Mouse (Mus musculus) neural tube, embryonic 11.5 days (tissue): ENCODE results near the gene Cfap73. TPM values are rescaled to one million over a fixed set of nuclear protein-coding genes. Genes with fewer than 3 reads are reported as not detected.

Experiments
- ATAC-seq: fragments of 200-750 bp; cut with Nextera tagmentation; 2 replicates; pipeline ENCODE4 v1.8.0; 2017; ENCODE audit warnings: moderate number of reproducible peaks, mild to moderate bottlenecking, moderate TSS enrichment, moderate library complexity; ENCODE audit not compliant: insufficient read depth, low FRiP score, low TSS enrichment
- DNase-seq: peaks from one replicate; pipeline ENCODE4 v3.0.0-alpha.2; 2015; ENCODE audit warnings: low spot score
- H3K27ac ChIP-seq: fragments of 300-500 bp; sonication (generic); 2 replicates; pipeline ENCODE4 v1.5.1; 2014; ENCODE audit warnings: low read depth, mild to moderate bottlenecking, low read length
- H3K27me3 ChIP-seq: fragments of 300-500 bp; sonication (generic); 2 replicates; pipeline ENCODE4 v1.6.1; 2014; ENCODE audit warnings: mild to moderate bottlenecking, low read length, mixed read lengths; ENCODE audit not compliant: control insufficient read depth, insufficient read depth
- H3K36me3 ChIP-seq: fragments of 300-500 bp; sonication (generic); 2 replicates; pipeline ENCODE4 v1.6.1; 2014; ENCODE audit warnings: mild to moderate bottlenecking, low read length, moderate library complexity, mixed read lengths; ENCODE audit not compliant: control insufficient read depth, insufficient read depth
- H3K4me1 ChIP-seq: fragments of 300-500 bp; sonication (generic); 2 replicates; pipeline ENCODE4 v1.6.1; 2014; ENCODE audit warnings: low read length, mixed read lengths; ENCODE audit not compliant: control insufficient read depth, insufficient read depth
- H3K4me2 ChIP-seq: fragments of 300-500 bp; sonication (generic); 2 replicates; pipeline ENCODE4 v1.6.1; 2014; ENCODE audit warnings: low read depth, mild to moderate bottlenecking, moderate library complexity
- H3K4me3 ChIP-seq: fragments of 300-500 bp; sonication (generic); 2 replicates; pipeline ENCODE4 v1.5.1; 2014; ENCODE audit warnings: low read depth, low read length
- H3K9ac ChIP-seq: fragments of 300-500 bp; sonication (generic); 2 replicates; pipeline ENCODE4 v1.6.1; 2014; ENCODE audit warnings: mild to moderate bottlenecking, low read length
- H3K9me3 ChIP-seq: fragments of 300-500 bp; sonication (generic); 2 replicates; pipeline ENCODE4 v1.6.1; 2016; ENCODE audit warnings: low read length; ENCODE audit not compliant: control insufficient read depth
- WGBS: fragments of 180-500 bp; shearing (Covaris S2); extraction: QIAGEN DNeasy Blood & Tissue Kit; methylation state at CpG from one replicate; pipeline ENCODE4 v1.1.7; 2014; 5-methylcytosine and 5-hydroxymethylcytosine counted together
- polyA plus RNA-seq: library from polyadenylated mRNA; unstranded; fragments of >200 nt; fragmentation: Nextera tagmentation; extraction: Ambion mirVana; gene quantifications from 2 replicates; pipeline ENCODE4 v1.2.1, GENCODE M21; 2014

Gene Cfap73
- polyA plus RNA-seq, 1 experiment from 2014 or later = not detected

GRCm38 (mm10) chr5:120649374-120649933, 15.4 kb upstream of the Cfap73 start:
- 3% methylated on average over 21 of the region's 21 CpGs for WGBS
- Histone ChIP-seq H3K4me3 (no peak overlapping the region), H3K27me3 (peaks cover 34% of the 10 kb centered on the region), H3K36me3 (no peaks in the 10 kb centered on the region), H3K27ac (no peak overlapping the region), H3K9me3 (no peaks in the 10 kb centered on the region), H3K4me2 (no peak overlapping the region), H3K9ac (no peak overlapping the region), H3K4me1 (no peaks in the 10 kb centered on the region)
- DNase-seq (no peak), ATAC-seq (no peak)

- H3K4me3 ChIP-seq = 0 out of 2 replicates have a peak within 1 kb of the TSS, but pooled peaks have one; percentile 6
- H3K4me2 ChIP-seq = peak within 1 kb of the TSS; percentile 19; the same call in 1 of the 2 replicates
- H3K27ac ChIP-seq = no peak within 1 kb of the TSS
- H3K36me3 ChIP-seq = no peaks in the 10 kb centered on the region
- WGBS = under 1% methylated on average over 40 of the region's 53 CpGs
- peaks cover 34% of the 10 kb centered on the region for H3K27me3 ChIP-seq
- DNase-seq (peak; percentile 45), ATAC-seq (no peak)
- no peaks in the 10 kb centered on the region for H3K4me1 ChIP-seq
- no peak within 1 kb of the TSS for H3K9ac ChIP-seq
- H3K9me3 ChIP-seq = no peaks in the 10 kb centered on the region
Observed at GRCm38 (mm10) chr5:120648569-120649373, 14.7 kb upstream of the Cfap73 start, which contains the start of gene Rasal1. Gene Rasal1, plus strand, starts transcription at chr5:120648812.

GRCm38 (mm10) chr5:120647814-120648491, 13.9 kb upstream of the Cfap73 start:
- DNase-seq = no peak

GRCm38 (mm10) chr5:120647361-120647760, 13.3 kb upstream of the Cfap73 start:
- Histone ChIP-seq H3K9me3 (no peaks in the 10 kb centered on the region), H3K27ac (no peak overlapping the region), H3K27me3 (peaks cover 34% of the 10 kb centered on the region), H3K4me2 (no peak overlapping the region), H3K4me3 (no peak overlapping the region), H3K36me3 (no peaks in the 10 kb centered on the region), H3K9ac (no peak overlapping the region), H3K4me1 (no peaks in the 10 kb centered on the region)
- DNase-seq (no peak), ATAC-seq (no peak)
- WGBS = 83% methylated on average over 4 of the region's 4 CpGs

More at GRCm38 (mm10) chr5:120647814-120648491, 13.9 kb upstream of the Cfap73 start:
- Histone ChIP-seq H3K9me3 (no peaks in the 10 kb centered on the region), H3K27ac (no peak overlapping the region), H3K9ac (no peak overlapping the region), H3K36me3 (no peaks in the 10 kb centered on the region), H3K27me3 (peaks cover 34% of the 10 kb centered on the region), H3K4me2 (no peak overlapping the region), H3K4me3 (no peak overlapping the region), H3K4me1 (no peaks in the 10 kb centered on the region)
- ATAC-seq = no peak
- WGBS = 39% methylated on average over 12 of the region's 12 CpGs

GRCm38 (mm10) chr5:120645851-120646250, 11.8 kb upstream of the Cfap73 start:
- no peak for DNase-seq
- Histone ChIP-seq H3K27ac (no peak overlapping the region), H3K9ac (no peak overlapping the region), H3K4me3 (no peak overlapping the region), H3K36me3 (no peaks in the 10 kb centered on the region), H3K9me3 (no peaks in the 10 kb centered on the region), H3K4me1 (no peaks in the 10 kb centered on the region), H3K27me3 (peaks cover 34% of the 10 kb centered on the region), H3K4me2 (no peak overlapping the region)
- 65% methylated on average over 6 of the region's 6 CpGs for WGBS
- ATAC-seq = no peak

GRCm38 (mm10) chr5:120644227-120644626, 10.2 kb upstream of the Cfap73 start:
- no peak overlapping the region for H3K4me3 ChIP-seq
- H3K27me3 ChIP-seq = peaks cover 21% of the 10 kb centered on the region
- no peak overlapping the region for H3K4me2 ChIP-seq
- no peaks in the 10 kb centered on the region for H3K9me3 ChIP-seq
- WGBS = 70% methylated on average over 3 of the region's 3 CpGs
- no peaks in the 10 kb centered on the region for H3K36me3 ChIP-seq
- no peaks in the 10 kb centered on the region for H3K4me1 ChIP-seq
- no peak overlapping the region for H3K9ac ChIP-seq
- H3K27ac ChIP-seq = no peak overlapping the region
- DNase-seq = no peak
- ATAC-seq = no peak

GRCm38 (mm10) chr5:120643365-120644085, 9.5 kb upstream of the Cfap73 start:
- DNase-seq (no peak), ATAC-seq (no peak)
- no peaks in the 10 kb centered on the region for H3K4me1 ChIP-seq
- H3K27me3 ChIP-seq = peaks cover 14% of the 10 kb centered on the region
- H3K9ac ChIP-seq = no peak overlapping the region
- H3K36me3 ChIP-seq = no peaks in the 10 kb centered on the region
- H3K9me3 ChIP-seq = no peaks in the 10 kb centered on the region
- WGBS = 79% methylated on average over 14 of the region's 14 CpGs
- no peak overlapping the region for H3K27ac ChIP-seq
- no peak overlapping the region for H3K4me3 ChIP-seq
- no peak overlapping the region for H3K4me2 ChIP-seq

- DNase-seq (no peak), ATAC-seq (no peak)
- Histone ChIP-seq H3K4me3 (no peak overlapping the region), H3K9ac (no peak overlapping the region), H3K4me2 (no peak overlapping the region), H3K9me3 (no peaks in the 10 kb centered on the region), H3K4me1 (no peaks in the 10 kb centered on the region), H3K27me3 (no peaks in the 10 kb centered on the region), H3K36me3 (no peaks in the 10 kb centered on the region), H3K27ac (no peak overlapping the region)
- WGBS = 83% methylated on average over 7 of the region's 7 CpGs
Observed at GRCm38 (mm10) chr5:120640094-120640493, 6.1 kb upstream of the Cfap73 start.
